Comparison of ENCODE assay signal across 11 mouse cellular contexts in genomic region chr15:102921053-102922011, GRCm38 (mm10). TPM values are rescaled to one million over a fixed set of nuclear protein-coding genes. Genes with fewer than 3 reads are reported as not detected.
DNase-seq lines count a peak whose midpoint lies in the region; ATAC-seq and TF ChIP-seq lines count a peak whose summit lies in the region.
"Had no signal": no experiment of that assay in that cellular context is flagged by ENCODE, and none has a peak within 500 bp of the region (broad histone marks: within the 10 kb centered on the region; RNA-seq: fewer than 3 reads in every experiment).

Hoxc13 (plus strand) TSS chr15:102921103.

- no peak within 1 kb of the TSS for H3K27ac ChIP-seq in kidney, embryonic 14.5 days (ENCODE audit: low read depth, low read length)
- H3K27ac ChIP-seq in hindbrain, embryonic 14.5 days: no peak within 1 kb of the TSS
- no peak within 1 kb of the TSS for H3K27ac ChIP-seq in midbrain, postnatal 0 days (ENCODE audit: low read depth, low read length)

- WGBS in kidney, embryonic 14.5 days: 1% methylated on average over 76 of the region's 88 CpGs
- under 1% methylated on average over 75 of the region's 88 CpGs for WGBS in hindbrain, embryonic 14.5 days
- WGBS in midbrain, postnatal 0 days: under 1% methylated on average over 68 of the region's 88 CpGs

- ATAC-seq in kidney, embryonic 14.5 days (ENCODE audit: low FRiP score, low TSS enrichment): peak; percentile 62
- no peak for ATAC-seq in hindbrain, embryonic 14.5 days (ENCODE audit: low FRiP score)
- ATAC-seq in midbrain, postnatal 0 days (ENCODE audit: low FRiP score): no peak

- H3K4me3 ChIP-seq in kidney, embryonic 14.5 days (ENCODE audit: low read length): peak within 1 kb of the TSS; percentile 24
- no peak within 1 kb of the TSS for H3K4me3 ChIP-seq in hindbrain, embryonic 14.5 days (replicated peaks; ENCODE audit: low read length)
- H3K4me3 ChIP-seq in midbrain, postnatal 0 days (ENCODE audit: low read depth, low read length): 0 out of 2 replicates have a peak within 1 kb of the TSS, but pooled peaks have one; percentile 5

- no peaks in the 10 kb centered on the region for H3K36me3 ChIP-seq in kidney, embryonic 14.5 days (ENCODE audit: control insufficient read depth, insufficient read depth, low read length)
- no peaks in the 10 kb centered on the region for H3K36me3 ChIP-seq in hindbrain, embryonic 14.5 days (replicated peaks; ENCODE audit: control insufficient read depth, insufficient read depth)
- no peaks in the 10 kb centered on the region for H3K36me3 ChIP-seq in midbrain, postnatal 0 days (ENCODE audit: insufficient read depth, low read length)
- H3K36me3 ChIP-seq: G1E had no signal

- TF ChIP-seq CTCF in midbrain, postnatal 0 days (IDR thresholded peaks at IDR 0.05): no peak

- peaks cover 97% of the 10 kb centered on the region for H3K27me3 ChIP-seq in kidney, embryonic 14.5 days (ENCODE audit: control insufficient read depth, insufficient read depth, low read length)
- H3K27me3 ChIP-seq in hindbrain, embryonic 14.5 days (ENCODE audit: control insufficient read depth, insufficient read depth, low read length): peaks cover 99% of the 10 kb centered on the region
- peaks cover 92% of the 10 kb centered on the region for H3K27me3 ChIP-seq in midbrain, postnatal 0 days (ENCODE audit: insufficient read depth, low read length)

- H3K4me1 ChIP-seq in kidney, embryonic 14.5 days (ENCODE audit: control insufficient read depth, insufficient read depth, low read length): no peaks in the 10 kb centered on the region
- no peaks in the 10 kb centered on the region for H3K4me1 ChIP-seq in hindbrain, embryonic 14.5 days (replicated peaks; ENCODE audit: control insufficient read depth, insufficient read depth, low read length)
- H3K4me1 ChIP-seq in midbrain, postnatal 0 days (ENCODE audit: insufficient read depth, low read length): no peaks in the 10 kb centered on the region

- no peak for DNase-seq in kidney, adult 11 months
- peak; percentile 30 for DNase-seq in embryo, embryonic 10.5 days (ENCODE audit: low spot score)
- no peak for DNase-seq in hindbrain, embryonic 14.5 days (ENCODE audit: low spot score)
- DNase-seq in midbrain, postnatal 0 days (ENCODE audit: low spot score): no peak
- DNase-seq in natural killer cell, adult 2 months (ENCODE audit: low spot score in 2 of 2): no peak
- DNase-seq in cerebellum, adult 11-12 months: no peak
- no peak for DNase-seq in thymus, postnatal 36 days
- DNase-seq: spleen, adult 18-20 months had no signal

- no peak within 1 kb of the TSS for H3K9ac ChIP-seq in kidney, embryonic 14.5 days (ENCODE audit: low read depth, low read length)
- no peak within 1 kb of the TSS for H3K9ac ChIP-seq in hindbrain, embryonic 14.5 days
- H3K9ac ChIP-seq in midbrain, postnatal 0 days (replicated peaks; ENCODE audit: low read length, poor library complexity, severe bottlenecking): no peak within 1 kb of the TSS

- peak within 1 kb of the TSS; percentile 39 for H3K4me2 ChIP-seq in kidney, embryonic 14.5 days (replicated peaks; ENCODE audit: low read depth, low read length)
- 0 out of 2 replicates have a peak within 1 kb of the TSS, but pooled peaks have one; percentile 12 for H3K4me2 ChIP-seq in hindbrain, embryonic 14.5 days (replicated peaks)
- H3K4me2 ChIP-seq in midbrain, postnatal 0 days (ENCODE audit: low read depth, low read length, poor library complexity, severe bottlenecking): peak within 1 kb of the TSS; percentile 22; the same call in 1 of the 2 replicates

- no peaks in the 10 kb centered on the region for H3K9me3 ChIP-seq in kidney, embryonic 14.5 days (ENCODE audit: control insufficient read depth, low read length)
- H3K9me3 ChIP-seq in hindbrain, embryonic 14.5 days (ENCODE audit: control insufficient read depth, low read length): no peaks in the 10 kb centered on the region
- H3K9me3 ChIP-seq in midbrain, postnatal 0 days (ENCODE audit: low read length): no peaks in the 10 kb centered on the region

RNA-seq across cellular contexts. Expression of gene Hoxc13, which starts in this region (rescaled TPM):
- polyA plus RNA-seq in kidney, embryonic 14.5 days (2014; fragmentation: Nextera tagmentation; extraction: Ambion mirVana): not detected in 2 replicates
- polyA plus RNA-seq in hindbrain, embryonic 14.5 days (2014; fragmentation: Nextera tagmentation; extraction: Ambion mirVana): not detected in 2 replicates
- 0.16 TPM in 1 of 2 replicates, not detected in the other for total RNA-seq in midbrain, postnatal 0 days (2014; rRNA removed)
- not detected in 2 replicates for polyA plus RNA-seq in midbrain, postnatal 0 days (2015; fragmentation: Nextera tagmentation; extraction: Ambion mirVana)
- total RNA-seq: G1E; heart, postnatal 36 days had no signal
- polyA plus RNA-seq: G1E had no signal

Comparison
In these comparisons a context has a peak if more than half of its experiments do, and no peak if none do; other contexts are left out.
1. Peak in ATAC-seq, H3K4me3 ChIP-seq and H3K4me2 ChIP-seq in kidney, embryonic 14.5 days; RNA of the gene not detected or under 1 TPM.